Mouse (Mus musculus) adrenal gland, postnatal 10 days (tissue): ENCODE measurements around the gene Ttll8. TPM values are rescaled to one million over a fixed set of nuclear protein-coding genes. Genes with fewer than 3 reads are reported as not detected.
A peak's percentile ranks its signal among the peaks of the same experiment; 100 is the strongest.

ENCODE experiments used
- DNase-seq: peaks from one replicate; pipeline ENCODE4 v3.0.0; 2021; ENCODE audit warnings: mixed read lengths
- total RNA-seq, 2 experiments: library from RNA; stranded (reverse); gene quantifications; 2 replicates each; pipeline ENCODE4 v1.2.3; 2021

The Ttll8 gene
- total RNA-seq, 2 experiments from 2014 or later: not detected

DNA sequence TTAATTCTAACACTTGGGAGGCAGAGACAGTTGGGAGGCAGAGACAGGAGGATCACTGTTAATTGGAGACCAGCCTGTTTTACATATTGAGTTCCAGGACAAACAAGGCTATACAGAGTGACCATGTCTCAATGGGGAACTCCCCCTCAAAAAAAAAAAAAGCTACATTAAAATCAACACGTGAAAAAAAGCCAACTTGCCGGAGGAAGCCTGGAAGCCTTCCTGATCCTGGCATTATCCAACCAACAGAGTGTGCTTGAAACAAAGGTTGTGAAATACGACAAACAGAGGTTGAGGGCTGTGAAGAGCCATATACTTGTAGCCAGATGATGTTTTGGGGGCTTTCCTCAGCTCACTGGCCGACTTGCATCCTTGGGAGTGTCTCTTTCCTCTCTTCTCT, 71.4 kb downstream of the Ttll8 start:
- no peak for DNase-seq

- DNase-seq: no peak
Observed at GRCm38 (mm10) chr15:88881253-88882044, 72.8 kb downstream of the Ttll8 start.

DNA sequence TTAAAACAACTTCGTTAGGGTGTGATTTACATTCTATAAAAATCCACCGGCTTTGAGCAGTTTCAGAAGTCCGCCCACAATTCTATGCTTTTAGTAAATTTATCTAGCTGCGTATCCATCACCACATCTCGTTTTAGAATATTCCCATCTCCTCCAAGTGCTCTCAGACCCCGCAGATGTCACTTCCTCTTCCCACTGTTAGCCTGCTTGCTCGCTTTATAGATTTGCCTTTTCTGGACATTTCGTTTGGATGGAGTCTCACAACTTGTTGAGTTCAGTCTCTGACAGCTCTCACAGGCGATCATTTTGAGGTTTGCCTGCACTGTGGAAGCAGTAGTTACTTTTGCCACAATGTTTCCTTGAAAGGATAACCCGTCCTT, 77.2 kb downstream of the Ttll8 start:
- no peak for DNase-seq

GRCm38 (mm10) chr15:88876155-88877020, 77.8 kb downstream of the Ttll8 start:
- peak; percentile 93 for DNase-seq

DNA sequence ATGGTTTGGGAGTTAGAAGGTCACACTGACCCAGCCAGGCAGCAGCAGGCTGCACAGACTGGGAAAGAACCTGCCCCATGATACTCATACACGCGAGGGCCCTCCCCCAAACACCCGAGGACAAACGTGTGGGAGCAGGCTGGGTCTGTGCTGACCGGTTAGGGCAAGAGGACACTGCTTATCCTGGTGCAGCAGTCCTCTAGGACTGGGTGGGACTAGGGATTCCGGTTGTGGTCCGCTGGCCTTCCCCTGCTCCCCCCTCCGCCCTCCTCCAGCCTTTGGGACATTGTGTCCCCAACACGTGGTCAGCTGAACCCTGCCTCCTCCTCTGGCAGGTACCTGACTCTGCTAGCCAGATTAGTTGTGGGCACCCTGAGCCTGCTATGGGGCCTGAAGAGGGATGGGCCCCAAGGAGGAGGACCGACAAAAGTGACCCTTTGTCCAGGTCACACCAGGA, 78.6 kb downstream of the Ttll8 start:
- DNase-seq: no peak

GRCm38 (mm10) chr15:88874477-88874876, 79.7 kb downstream of the Ttll8 start:
- no peak for DNase-seq

DNA sequence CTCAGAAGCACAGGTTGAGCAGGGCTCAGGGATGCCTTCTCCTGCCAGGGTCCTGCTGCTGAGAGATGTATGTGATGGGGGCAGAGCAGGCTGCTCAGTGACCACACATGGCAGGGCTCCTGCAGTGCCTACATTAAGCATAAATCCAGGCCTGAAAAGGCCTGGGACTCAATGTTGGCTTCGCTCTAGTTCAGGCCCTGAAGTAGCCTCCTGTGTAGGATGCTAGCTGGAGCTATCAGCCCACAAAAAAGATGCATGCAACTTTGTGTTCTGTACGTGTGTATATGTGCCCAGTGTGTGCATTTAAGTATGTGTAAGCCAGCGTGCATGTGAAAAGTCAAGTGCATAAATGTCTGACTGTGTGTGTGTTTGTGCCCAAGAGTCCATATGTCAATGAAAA, 80.2 kb downstream of the Ttll8 start:
- no peak for DNase-seq

DNA sequence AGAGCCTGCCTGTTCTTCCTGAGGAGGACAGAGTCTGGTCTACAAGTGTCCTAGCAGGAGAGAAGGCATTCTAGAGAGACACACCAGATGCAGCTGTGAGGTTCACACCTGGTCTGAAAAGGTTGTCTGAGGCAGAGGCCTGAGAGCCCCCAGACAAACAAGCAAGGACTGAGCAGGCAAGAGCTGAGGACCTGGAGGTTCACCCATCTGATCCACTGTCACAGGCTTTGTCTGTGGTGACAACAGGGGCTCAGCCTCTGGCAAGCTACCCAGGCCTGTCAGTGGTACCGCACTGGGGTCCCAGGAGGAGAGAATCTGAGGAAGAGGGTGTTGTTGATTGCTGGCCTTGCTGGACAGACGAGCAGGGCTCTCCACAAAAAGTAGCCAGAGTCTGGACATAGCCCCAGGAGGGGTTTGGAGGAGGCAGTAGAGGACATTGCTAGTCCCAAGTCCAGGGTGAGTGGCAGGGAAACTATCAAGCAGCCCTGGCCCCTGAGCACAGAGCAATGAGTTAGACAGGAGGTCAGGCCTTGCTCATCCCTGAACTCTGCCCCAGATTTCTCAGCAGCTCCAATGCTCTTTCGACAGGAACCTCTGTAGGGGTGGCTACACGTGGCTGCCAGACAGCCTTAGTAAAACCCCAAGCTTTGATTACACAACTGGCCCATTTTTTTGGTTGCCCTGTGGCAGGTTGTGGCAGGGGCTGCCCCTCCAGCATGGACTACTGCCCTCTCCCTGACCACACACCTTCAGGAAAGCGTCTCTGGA, 83.6 kb downstream of the Ttll8 start:
- DNase-seq: peak; percentile 61

DNA sequence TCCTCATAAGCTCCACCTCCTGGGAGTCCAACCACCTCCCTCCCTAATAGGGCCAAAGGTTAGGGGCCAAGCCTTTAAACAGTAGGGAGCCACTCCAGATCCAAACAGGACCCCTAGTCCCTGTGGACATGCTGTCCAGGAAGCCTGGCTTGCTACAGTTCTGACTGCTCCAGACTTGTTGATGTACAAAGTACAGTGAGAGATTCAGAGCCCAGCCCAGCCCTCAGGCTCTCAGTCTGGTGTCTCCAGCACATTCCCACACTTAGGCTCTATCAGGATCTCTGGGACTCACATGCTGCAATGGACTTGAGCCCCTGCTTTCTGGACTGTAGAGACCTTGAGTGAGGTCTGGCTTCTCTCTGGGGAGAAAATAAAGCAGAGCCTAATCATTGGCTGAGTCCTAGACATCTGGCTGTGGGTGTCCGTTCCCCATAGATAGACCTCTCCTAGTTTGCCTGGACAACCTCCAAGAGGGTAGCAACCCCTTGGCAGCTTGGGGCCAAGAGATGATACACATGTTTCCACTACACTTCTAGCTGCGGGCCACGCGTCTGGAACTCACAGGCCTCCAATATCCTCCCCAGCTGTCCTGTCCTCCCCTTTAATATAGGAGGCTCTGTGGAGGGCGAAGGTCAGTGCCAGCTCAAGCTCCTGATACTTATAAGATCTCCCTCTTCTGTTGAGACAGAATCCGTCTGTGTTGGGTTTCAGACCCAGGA, 86.0 kb downstream of the Ttll8 start:
- peak; percentile 39 for DNase-seq

- DNase-seq: peak; percentile 72
Observed at GRCm38 (mm10) chr15:88867368-88868023, 86.7 kb downstream of the Ttll8 start.

- peak; percentile 58 for DNase-seq
Observed at GRCm38 (mm10) chr15:88866934-88867356, 87.3 kb downstream of the Ttll8 start.

GRCm38 (mm10) chr15:88865888-88866695, 88.1 kb downstream of the Ttll8 start:
- DNase-seq: no peak

- no peak for DNase-seq
Observed at GRCm38 (mm10) chr15:88865061-88865460, 89.2 kb downstream of the Ttll8 start.

DNA sequence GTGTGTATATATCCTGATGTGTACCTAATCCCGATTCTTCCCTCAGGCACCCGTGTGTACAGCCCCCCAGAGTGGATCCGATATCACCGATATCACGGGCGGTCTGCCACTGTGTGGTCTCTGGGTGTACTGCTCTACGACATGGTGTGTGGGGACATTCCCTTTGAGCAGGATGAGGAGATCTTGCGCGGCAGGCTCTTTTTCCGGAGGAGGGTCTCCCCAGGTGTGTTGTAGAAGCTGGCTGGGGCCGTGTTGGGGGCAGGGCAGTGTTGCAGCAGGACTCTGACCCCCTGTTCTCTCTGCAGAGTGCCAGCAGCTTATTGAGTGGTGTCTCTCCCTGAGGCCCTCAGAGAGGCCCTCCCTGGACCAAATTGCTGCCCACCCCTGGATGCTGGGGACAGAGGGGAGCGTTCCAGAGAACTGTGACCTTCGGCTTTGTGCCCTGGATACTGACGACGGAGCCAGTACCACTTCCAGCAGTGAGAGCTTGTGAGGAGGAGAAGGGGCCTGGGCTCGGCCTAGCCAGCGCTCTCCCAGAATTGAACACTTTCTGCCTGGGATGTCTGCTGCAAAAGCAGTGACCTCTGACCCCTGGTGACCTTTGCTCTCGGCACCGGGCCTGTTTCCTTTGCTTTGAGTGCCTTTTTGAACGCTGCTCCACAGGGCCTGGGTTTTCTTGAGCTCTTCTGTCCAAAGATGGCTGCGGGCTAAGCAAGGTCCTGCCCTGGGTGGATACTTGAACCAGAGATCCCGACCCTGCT, 89.8 kb downstream of the Ttll8 start:
- DNase-seq: peak; percentile 60

GRCm38 (mm10) chr15:88863695-88864231, 90.5 kb downstream of the Ttll8 start:
- peak; percentile 94 for DNase-seq

DNA sequence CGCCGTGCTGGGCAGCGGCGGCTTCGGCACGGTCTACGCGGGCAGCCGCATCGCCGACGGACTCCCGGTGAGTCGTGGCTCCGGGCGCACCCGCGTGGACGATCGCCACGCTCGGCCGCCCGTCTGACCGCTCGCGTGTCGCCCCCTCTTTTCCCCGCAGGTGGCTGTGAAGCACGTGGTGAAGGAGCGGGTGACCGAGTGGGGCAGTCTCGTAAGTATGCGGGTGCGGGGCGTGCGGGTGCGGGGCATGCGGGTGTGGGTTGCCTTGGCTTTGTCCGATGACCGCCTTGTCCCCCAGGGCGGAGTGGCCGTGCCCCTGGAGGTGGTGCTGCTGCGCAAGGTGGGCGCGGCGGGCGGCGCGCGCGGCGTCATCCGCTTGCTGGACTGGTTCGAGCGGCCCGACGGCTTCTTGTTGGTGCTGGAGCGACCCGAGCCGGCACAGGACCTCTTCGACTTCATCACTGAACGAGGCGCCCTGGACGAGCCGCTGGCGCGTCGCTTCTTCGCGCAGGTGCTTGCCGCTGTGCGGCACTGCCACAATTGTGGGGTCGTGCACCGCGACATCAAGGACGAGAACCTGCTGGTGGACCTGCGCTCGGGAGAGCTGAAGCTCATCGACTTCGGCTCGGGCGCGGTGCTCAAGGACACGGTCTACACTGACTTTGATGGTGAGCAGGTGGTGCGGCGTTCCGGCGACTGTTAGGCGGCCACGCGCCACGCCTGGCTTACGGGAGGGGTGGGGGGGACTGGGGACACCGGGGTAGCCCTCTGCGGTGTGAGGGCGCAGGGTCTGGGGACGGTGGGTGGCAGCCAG, 91.1 kb downstream of the Ttll8 start:
- DNase-seq: peak; percentile 69

- peak; percentile 98 for DNase-seq
Observed at GRCm38 (mm10) chr15:88861772-88862622, 92.2 kb downstream of the Ttll8 start, which contains the start of gene Pim3. Gene Pim3 (plus strand): TSS chr15:88862186.
